Mouse (Mus musculus) E14TG2a.4 (cell line): ENCODE measurements around the gene Cdhr4.

Source experiments
- CTCF ChIP-seq: conservative IDR thresholded peaks from 2 replicates; pipeline ENCODE4 v1.5.1; 2014; ENCODE audit warnings: low read length
- POU5F1 ChIP-seq: IDR thresholded peaks from 2 replicates; pipeline ENCODE4 v1.6.1; 2014; ENCODE audit warnings: low read length, borderline replicate concordance

DNA sequence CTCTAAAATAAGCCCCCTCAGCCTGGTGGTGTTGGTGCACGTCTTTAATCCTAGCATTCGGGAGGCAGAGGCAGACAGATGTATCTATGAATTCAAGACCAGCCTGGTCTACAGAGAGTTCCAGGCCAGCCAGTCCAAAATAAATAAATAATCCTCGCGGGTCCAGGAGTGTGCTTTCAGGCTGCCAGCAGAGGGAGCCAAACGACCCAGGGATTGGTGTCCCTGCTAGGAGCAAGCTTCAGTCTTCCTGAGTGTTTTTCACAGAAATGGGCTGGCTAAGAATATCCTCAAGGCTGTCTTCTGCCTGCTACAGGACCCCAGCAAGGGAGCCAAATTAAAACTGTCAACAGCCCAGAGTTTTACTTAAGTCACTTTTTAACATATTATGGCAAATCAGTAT is 28.6 kb upstream of the Cdhr4 start:
- TF ChIP-seq CTCF (peak; percentile 96), POU5F1 (no peak)
